16 mouse cellular contexts compared by ENCODE assay signal in the genomic region with DNA sequence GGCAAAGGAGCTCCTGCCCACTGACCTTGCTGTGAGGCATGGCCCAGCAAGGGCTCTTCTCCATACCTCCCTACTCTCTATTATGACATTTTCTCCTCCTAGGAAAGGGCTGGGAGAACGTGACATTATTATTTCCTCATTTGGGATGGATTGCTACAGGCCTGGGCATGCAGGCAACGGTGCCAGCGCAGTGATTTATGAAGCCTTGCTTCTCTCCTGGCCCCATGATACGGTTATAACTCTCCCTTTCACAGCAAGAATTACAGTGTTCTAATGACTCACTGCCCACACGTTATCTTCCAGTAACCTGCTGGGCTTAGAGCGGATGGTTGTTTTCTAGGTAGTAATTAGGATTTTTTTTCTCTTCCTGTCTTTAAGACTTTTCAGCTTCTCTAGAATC.
DNase-seq lines count a peak whose midpoint lies in the region; ATAC-seq and TF ChIP-seq lines count a peak whose summit lies in the region.
"Had no signal": no experiment of that assay in that cellular context is flagged by ENCODE, and none has a peak within 500 bp of the region (broad histone marks: within the 10 kb centered on the region; RNA-seq: fewer than 3 reads in every experiment).

No protein-coding gene starts in this region.

- ATAC-seq in neural tube, embryonic 15.5 days (ENCODE audit: low FRiP score), result no peak

- no peaks in the 10 kb centered on the region for H3K27me3 ChIP-seq in heart, adult 2 months (ENCODE audit: control insufficient read depth, insufficient read depth, low read length)
- peaks cover 2% of the 10 kb centered on the region; the same call in 1 of the 2 replicates for H3K27me3 ChIP-seq in neural tube, embryonic 15.5 days (replicated peaks)
- H3K27me3 ChIP-seq: CH12.LX; limb, embryonic 12.5 days had no signal

- no peak for TF ChIP-seq EP300 in heart, adult 2 months (IDR thresholded peaks at IDR 0.05; ENCODE audit: insufficient read depth, low read depth, low read length)

- no peak for TF ChIP-seq POLR2A in heart, adult 2 months (IDR thresholded peaks at IDR 0.05; ENCODE audit: insufficient read depth, low read depth, low read length)

- peak; percentile 78 for DNase-seq in heart, adult 11 months
- DNase-seq in heart, adult 2 months, result no peak
- peak; percentile 40 for DNase-seq in MN1 (ENCODE audit: low spot score)
- DNase-seq in adrenal gland, postnatal 36 days, result peak; percentile 84 to 87
- no peak for DNase-seq in left cerebral cortex, postnatal 10 days (ENCODE audit: extremely low spot score in 1 of 2, low spot score in 2 of 2)
- DNase-seq in yolk sac, embryonic 10.5 days (ENCODE audit: low spot score), result no peak
- DNase-seq in frontal cortex, adult 2 months (ENCODE audit: extremely low spot score in 1 of 2, low spot score in 1 of 2), result no peak
- DNase-seq: kidney, adult 2 months; kidney, postnatal 4 days; lung, postnatal 14 days; right cerebral cortex, postnatal 25 days; thymus, postnatal 4 days had no signal

- H3K4me1 ChIP-seq in heart, adult 2 months (ENCODE audit: control insufficient read depth, insufficient read depth, low read length), result peaks cover 2% of the 10 kb centered on the region; the same call in 1 of the 2 replicates
- peaks cover 17% of the 10 kb centered on the region for H3K4me1 ChIP-seq in neural tube, embryonic 15.5 days
- H3K4me1 ChIP-seq: limb, embryonic 12.5 days had no signal

- H3K4me2 ChIP-seq in neural tube, embryonic 15.5 days, result no peak overlapping the region
- H3K4me2 ChIP-seq: limb, embryonic 12.5 days had no signal

- 88% methylated on average over 6 of the region's 6 CpGs for WGBS in heart, adult 2 months
- WGBS in neural tube, embryonic 15.5 days, result 21% methylated on average over 6 of the region's 6 CpGs

- no peak overlapping the region for H3K4me3 ChIP-seq in heart, adult 2 months
- no peak overlapping the region for H3K4me3 ChIP-seq in neural tube, embryonic 15.5 days (replicated peaks)
- H3K4me3 ChIP-seq: limb, embryonic 12.5 days had no signal

- H3K9ac ChIP-seq in heart, adult 2 months (ENCODE audit: low read depth, low read length), result no peak overlapping the region
- no peak overlapping the region for H3K9ac ChIP-seq in neural tube, embryonic 15.5 days (replicated peaks)
- H3K9ac ChIP-seq: limb, embryonic 12.5 days; liver, embryonic 14.5 days had no signal

- intact Hi-C loops in heart, adult 2 months (cut with DNase I), result no loop called here
- intact Hi-C loops in left cerebral cortex, postnatal 10 days (cut with DNase I), result no loop called here

- no peaks in the 10 kb centered on the region for H3K9me3 ChIP-seq in neural tube, embryonic 15.5 days (replicated peaks)
- H3K9me3 ChIP-seq: limb, embryonic 12.5 days had no signal

- H3K36me3 ChIP-seq in heart, adult 2 months (ENCODE audit: control insufficient read depth, insufficient read depth, low read length), result no peaks in the 10 kb centered on the region
- no peaks in the 10 kb centered on the region for H3K36me3 ChIP-seq in neural tube, embryonic 15.5 days
- H3K36me3 ChIP-seq: limb, embryonic 12.5 days had no signal

- no peak overlapping the region for H3K27ac ChIP-seq in heart, adult 2 months
- peak overlapping the region; percentile 45; the same call in 1 of the 2 replicates for H3K27ac ChIP-seq in neural tube, embryonic 15.5 days (replicated peaks)
- H3K27ac ChIP-seq: limb, embryonic 12.5 days; liver, embryonic 14.5 days had no signal

- TF ChIP-seq CTCF in heart, adult 2 months (IDR thresholded peaks at IDR 0.05), result no peak

- H3K79me2 ChIP-seq in heart, adult 2 months (replicated peaks; ENCODE audit: control insufficient read depth, insufficient read depth, low read length), result no peaks in the 10 kb centered on the region

Comparison
In these comparisons a context has a peak if more than half of its experiments do, and no peak if none do; other contexts are left out.
1. DNase-seq: peak in heart, adult 11 months (single experiment), MN1 (single experiment) and adrenal gland, postnatal 36 days (2 of 2); none in heart, adult 2 months (0 of 2), left cerebral cortex, postnatal 10 days (0 of 2), yolk sac, embryonic 10.5 days (single experiment) and frontal cortex, adult 2 months (0 of 2).